Mouse (Mus musculus) forebrain, postnatal 0 days (tissue): Measurements from ENCODE around the gene Dennd2a. TPM values are rescaled to one million over a fixed set of nuclear protein-coding genes. Genes with fewer than 3 reads are reported as not detected.
"Not testable (repeated sequence)": the region's sequence is repeated elsewhere in the genome, so short reads cannot be mapped to it uniquely, and the experiment has no call there.

ENCODE experiments used
- ATAC-seq: fragments of 200-750 bp; cut with Nextera tagmentation; 2 replicates; pipeline ENCODE4 v1.8.0; 2017; ENCODE audit warnings: mild to moderate bottlenecking, moderate library complexity
- DNase-seq: peaks from one replicate; pipeline ENCODE4 v3.0.0-alpha.2; 2015
- H3K27ac ChIP-seq: fragments of 300-500 bp; sonication (generic); 2 replicates; pipeline ENCODE4 v1.5.1; 2014; ENCODE audit warnings: low read depth, mild to moderate bottlenecking, antibody characterized with exemption, low read length, moderate library complexity, mixed read lengths
- H3K27me3 ChIP-seq: fragments of 300-500 bp; sonication (generic); 2 replicates; pipeline ENCODE4 v1.6.1; 2014; ENCODE audit warnings: mild to moderate bottlenecking, low read length, mixed read lengths; ENCODE audit not compliant: insufficient read depth
- H3K36me3 ChIP-seq: fragments of 300-500 bp; sonication (generic); 2 replicates; pipeline ENCODE4 v1.6.1; 2014; ENCODE audit warnings: mild to moderate bottlenecking, moderate library complexity; ENCODE audit not compliant: insufficient read depth
- H3K4me1 ChIP-seq: fragments of 300-500 bp; sonication (generic); 2 replicates; pipeline ENCODE4 v1.6.1; 2014; ENCODE audit warnings: antibody characterized with exemption; ENCODE audit not compliant: insufficient read depth
- H3K4me2 ChIP-seq: fragments of 300-500 bp; sonication (generic); 2 replicates; pipeline ENCODE4 v1.6.1; 2014; ENCODE audit warnings: low read depth, mild to moderate bottlenecking, moderate library complexity
- H3K4me3 ChIP-seq: fragments of 300-500 bp; sonication (generic); 2 replicates; pipeline ENCODE4 v1.5.1; 2014; ENCODE audit warnings: low read depth, low read length, mixed read lengths
- H3K9ac ChIP-seq: fragments of 300-500 bp; sonication (generic); 2 replicates; pipeline ENCODE4 v1.6.1; 2014; ENCODE audit warnings: mild to moderate bottlenecking
- H3K9me3 ChIP-seq: fragments of 300-500 bp; sonication (generic); 2 replicates; pipeline ENCODE4 v1.6.1; 2016; ENCODE audit warnings: low read length
- CTCF ChIP-seq: sonication (generic); IDR thresholded peaks from 2 replicates; pipeline ENCODE4 v1.5.1; 2016; ENCODE audit warnings: antibody characterized with exemption, control low read depth, low read depth
- WGBS: fragments of 180-500 bp; shearing (Covaris S2); extraction: QIAGEN DNeasy Blood & Tissue Kit; methylation state at CpG from one replicate; pipeline ENCODE4 v1.1.7; 2014; 5-methylcytosine and 5-hydroxymethylcytosine counted together
- polyA plus RNA-seq: library from polyadenylated mRNA; unstranded; fragments of >200 nt; fragmentation: Nextera tagmentation; extraction: Ambion mirVana; gene quantifications from 2 replicates; pipeline ENCODE4 v1.2.1, GENCODE M21; 2015
- total RNA-seq: library from RNA; depleted of rRNA; stranded (reverse); fragments of >200 nt; gene quantifications from 2 replicates; pipeline ENCODE4 v1.2.3, GENCODE M21; 2014

Gene Dennd2a
- total and polyA plus RNA-seq, 2 experiments from 2014 or later = 8.2 to 13.7 TPM

- H3K36me3 ChIP-seq = no peaks in the 10 kb centered on the region
- ATAC-seq (no peak), DNase-seq (no peak)
- H3K27ac ChIP-seq = no peak overlapping the region
- H3K4me1 ChIP-seq = no peaks in the 10 kb centered on the region
- no peak overlapping the region for H3K9ac ChIP-seq
- H3K9me3 ChIP-seq = no peaks in the 10 kb centered on the region
- 90% methylated on average over 4 of the region's 4 CpGs for WGBS
- no peak overlapping the region for H3K4me3 ChIP-seq
- no peak overlapping the region for H3K4me2 ChIP-seq
- TF ChIP-seq CTCF = no peak
- H3K27me3 ChIP-seq = no peaks in the 10 kb centered on the region
Observed at GRCm38 (mm10) chr6:39453564-39453963, 104.1 kb downstream of the Dennd2a start.

DNA sequence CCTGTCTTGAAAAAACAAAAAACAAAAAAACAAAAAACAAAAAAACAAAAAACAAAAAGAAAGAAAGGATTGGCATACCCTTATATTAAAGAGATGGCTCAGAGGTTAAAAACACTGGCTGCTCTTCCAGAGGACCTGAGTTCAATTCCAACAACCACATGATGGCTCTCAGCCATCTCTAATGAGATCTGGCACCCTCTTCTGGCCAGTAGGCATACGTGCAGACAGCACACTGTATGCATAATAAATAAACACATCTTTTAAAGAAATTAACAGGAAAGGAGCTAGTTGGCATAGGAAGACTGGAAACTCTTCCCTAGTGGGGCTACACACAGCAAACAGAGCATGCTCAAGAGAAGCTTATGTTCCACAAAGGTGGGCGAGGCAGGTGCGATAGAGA lies 106.6 kb downstream of the Dennd2a start:
- no peak overlapping the region for H3K4me3 ChIP-seq
- no peak overlapping the region for H3K9ac ChIP-seq
- TF ChIP-seq CTCF = peak; percentile 33; the same call in 1 of the 2 replicates
- DNase-seq = no peak
- no peaks in the 10 kb centered on the region for H3K36me3 ChIP-seq
- no peaks in the 10 kb centered on the region for H3K27me3 ChIP-seq
- H3K4me2 ChIP-seq = no peak overlapping the region
- no peak for ATAC-seq
- H3K4me1 ChIP-seq = no peaks in the 10 kb centered on the region
- no peak overlapping the region for H3K27ac ChIP-seq
- H3K9me3 ChIP-seq = no peaks in the 10 kb centered on the region
- WGBS = 71% methylated on average over 3 of the region's 3 CpGs

DNA sequence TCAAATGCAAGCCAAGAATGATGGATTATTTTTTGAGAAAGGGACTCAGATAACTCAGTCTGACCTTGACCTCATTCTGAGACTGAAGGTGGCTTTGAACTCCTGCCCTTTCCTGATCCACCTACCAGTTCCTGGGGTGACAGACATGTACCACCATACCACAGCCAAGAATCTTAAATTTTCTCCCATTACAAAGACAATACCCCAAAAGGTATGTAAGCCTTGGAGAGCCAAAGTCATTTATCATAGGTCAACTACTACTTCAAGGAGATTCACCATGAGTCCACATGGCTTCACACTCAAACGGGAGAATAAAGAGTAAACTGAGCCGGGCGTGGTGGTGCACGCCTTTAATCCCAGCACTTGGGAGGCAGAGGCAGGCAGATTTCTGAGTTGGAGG lies 107.1 kb downstream of the Dennd2a start:
- no peak for ATAC-seq
- H3K4me1 ChIP-seq = no peaks in the 10 kb centered on the region
- H3K9ac ChIP-seq = no peak overlapping the region
- H3K36me3 ChIP-seq = no peaks in the 10 kb centered on the region
- WGBS = 96% methylated on average over 4 of the region's 4 CpGs
- no peak for TF ChIP-seq CTCF
- no peaks in the 10 kb centered on the region for H3K9me3 ChIP-seq
- H3K27me3 ChIP-seq = no peaks in the 10 kb centered on the region
- H3K4me3 ChIP-seq = no peak overlapping the region
- H3K4me2 ChIP-seq = no peak overlapping the region
- no peak for DNase-seq
- H3K27ac ChIP-seq = no peak overlapping the region

- no peak for ATAC-seq
- Histone ChIP-seq H3K4me3 (no peak overlapping the region), H3K4me2 (no peak overlapping the region), H3K27ac (no peak overlapping the region), H3K36me3 (no peaks in the 10 kb centered on the region), H3K9me3 (no peaks in the 10 kb centered on the region), H3K9ac (no peak overlapping the region), H3K27me3 (no peaks in the 10 kb centered on the region), H3K4me1 (no peaks in the 10 kb centered on the region)
- 51% methylated on average over 4 of the region's 4 CpGs for WGBS
- DNase-seq = no peak
- no peak for TF ChIP-seq CTCF
Observed at GRCm38 (mm10) chr6:39447429-39448185, 110.1 kb downstream of the Dennd2a start.

DNA sequence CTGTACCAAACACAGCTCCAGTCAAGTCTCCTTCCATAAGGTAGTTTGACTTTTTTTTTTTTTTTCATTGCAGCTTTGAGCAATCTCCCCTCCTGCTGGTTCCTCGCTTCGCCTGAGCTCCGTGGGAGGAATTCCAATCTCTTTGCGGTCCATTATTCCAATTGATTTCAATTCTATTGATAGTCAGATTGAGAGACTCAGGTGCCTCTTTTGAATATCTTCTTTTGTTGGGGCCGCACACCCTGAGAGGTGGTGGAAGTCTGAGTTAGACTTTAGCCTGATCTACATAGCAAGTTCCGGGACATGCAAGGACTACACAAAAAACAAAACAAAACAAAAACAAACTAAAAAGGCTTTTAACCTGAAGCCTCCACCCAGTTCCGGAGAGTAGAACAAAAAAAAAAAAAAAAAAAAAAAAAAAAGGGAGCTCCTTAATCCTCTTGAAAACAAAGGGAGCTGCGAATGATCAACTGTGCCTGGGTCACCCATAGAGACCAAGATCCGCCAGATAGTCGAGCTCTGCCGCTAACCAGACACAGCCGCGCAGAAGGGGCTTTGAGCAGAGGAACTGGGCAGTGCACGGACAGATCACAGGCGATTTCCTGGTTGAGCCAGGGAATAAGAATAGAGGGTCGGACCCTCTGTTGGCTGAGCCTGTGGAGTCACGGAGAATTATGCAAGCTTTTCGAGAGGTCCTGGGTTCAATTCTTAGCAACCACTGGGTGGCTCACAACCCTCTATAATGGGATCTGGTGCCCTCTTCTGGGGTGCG lies 111.7 kb downstream of the Dennd2a start:
- DNase-seq = no peak

DNA sequence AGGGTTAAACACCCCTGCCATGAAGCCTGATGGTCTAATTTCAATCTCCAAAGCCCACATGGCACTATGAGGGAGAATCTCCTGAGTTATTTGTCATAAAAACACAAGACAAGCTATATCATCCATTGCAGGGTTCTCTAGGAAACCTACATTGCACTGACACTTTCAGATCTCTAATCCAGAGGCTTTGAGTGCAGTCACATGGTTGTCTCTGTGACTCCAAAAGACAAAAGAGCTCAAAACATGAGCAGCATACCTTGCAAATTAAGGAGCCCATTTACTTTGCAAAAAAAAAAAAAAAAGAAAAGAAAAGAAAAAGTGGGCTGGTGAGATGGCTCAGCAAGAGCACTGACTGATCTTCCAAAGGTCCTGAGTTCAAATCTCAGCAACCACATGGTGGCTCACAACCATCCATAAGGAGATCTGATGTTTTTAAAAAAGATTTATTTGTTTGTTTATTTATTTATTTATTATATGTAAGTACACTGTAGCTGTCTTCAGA lies 114.8 kb downstream of the Dennd2a start:
- ATAC-seq (no peak), DNase-seq (no peak)
- no peaks in the 10 kb centered on the region for H3K27me3 ChIP-seq
- H3K36me3 ChIP-seq = no peaks in the 10 kb centered on the region
- no peak overlapping the region for H3K4me2 ChIP-seq
- H3K27ac ChIP-seq = no peak overlapping the region
- no peak overlapping the region for H3K4me3 ChIP-seq
- no peak for TF ChIP-seq CTCF
- H3K9me3 ChIP-seq = no peaks in the 10 kb centered on the region
- H3K4me1 ChIP-seq = no peaks in the 10 kb centered on the region
- no peak overlapping the region for H3K9ac ChIP-seq

More for the DNA sequence above, 111.7 kb downstream of the Dennd2a start:
- H3K27me3 ChIP-seq = no peaks in the 10 kb centered on the region
- no peak overlapping the region for H3K27ac ChIP-seq
- no peaks in the 10 kb centered on the region for H3K36me3 ChIP-seq
- H3K4me1 ChIP-seq = no peaks in the 10 kb centered on the region
- H3K4me2 ChIP-seq = peak overlapping the region; percentile 20; the same call in 1 of the 2 replicates
- no peak for ATAC-seq
- WGBS = 3% methylated on average over 19 of the region's 19 CpGs
- no peak overlapping the region for H3K9ac ChIP-seq
- H3K9me3 ChIP-seq = no peaks in the 10 kb centered on the region
- peak; percentile 25; the same call in 1 of the 2 replicates for TF ChIP-seq CTCF
- H3K4me3 ChIP-seq = no peak overlapping the region

GRCm38 (mm10) chr6:39440207-39440606 lies 117.5 kb downstream of the Dennd2a start:
- no peak overlapping the region for H3K4me2 ChIP-seq
- no peaks in the 10 kb centered on the region for H3K36me3 ChIP-seq
- no peak for ATAC-seq
- no peak overlapping the region for H3K27ac ChIP-seq
- no peaks in the 10 kb centered on the region for H3K4me1 ChIP-seq
- no peak for DNase-seq
- TF ChIP-seq CTCF = no peak
- H3K4me3 ChIP-seq = no peak overlapping the region
- H3K9ac ChIP-seq = no peak overlapping the region
- H3K27me3 ChIP-seq = no peaks in the 10 kb centered on the region
- no peaks in the 10 kb centered on the region for H3K9me3 ChIP-seq

DNA sequence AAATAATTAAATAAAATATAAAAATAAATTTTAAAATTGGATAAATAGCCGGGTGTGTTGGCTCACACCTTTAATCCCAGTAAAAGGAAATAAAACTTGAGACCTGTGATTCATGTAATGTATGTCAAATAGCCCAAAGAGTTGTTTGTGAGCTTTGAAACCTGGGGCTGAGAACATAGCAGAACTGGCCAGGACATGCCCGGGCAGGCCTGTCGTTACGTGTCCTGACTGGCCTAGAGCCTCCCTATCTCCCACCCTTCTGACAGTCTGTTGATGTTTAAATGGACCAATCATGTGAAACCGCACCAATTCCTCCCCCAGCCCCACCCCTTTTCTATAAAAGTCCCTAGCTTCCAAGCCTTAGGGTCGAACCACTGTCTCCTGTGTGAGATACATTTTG lies 120.1 kb downstream of the Dennd2a start:
- H3K4me1 ChIP-seq, H3K27ac ChIP-seq, H3K9ac ChIP-seq, H3K27me3 ChIP-seq, H3K4me2 ChIP-seq, H3K4me3 ChIP-seq, DNase-seq, H3K36me3 ChIP-seq, ATAC-seq, H3K9me3 ChIP-seq: not testable (repeated sequence)
- WGBS = 91% methylated on average over 6 of the region's 6 CpGs
